Mouse (Mus musculus) heart, adult 18-20 months (tissue): ENCODE measurements around the gene Piwil4. TPM values are rescaled to one million over a fixed set of nuclear protein-coding genes. Genes with fewer than 3 reads are reported as not detected.
"Not testable (repeated sequence)": the region's sequence is repeated elsewhere in the genome, so short reads cannot be mapped to it uniquely, and the experiment has no call there.

ENCODE experiments used
- DNase-seq, 2 experiments: peaks; one replicate each; pipeline ENCODE4 v3.0.0; 2021 to 2022; ENCODE audit warnings: mixed read lengths in 1 of 2
- total RNA-seq, 2 experiments: library from RNA; stranded (reverse); gene quantifications; 2 replicates each; pipeline ENCODE4 v1.2.3; 2021

Piwil4 gene
- total RNA-seq, 2 experiments from 2014 or later = not detected

GRCm38 (mm10) chr9:14726005-14726404 is 14.5 kb downstream of the Piwil4 start:
- DNase-seq = no peak

- DNase-seq = no peak
Measured at GRCm38 (mm10) chr9:14724755-14725420, 15.6 kb downstream of the Piwil4 start.

- no peak for DNase-seq
Measured at GRCm38 (mm10) chr9:14721610-14722009, 18.9 kb downstream of the Piwil4 start.

GRCm38 (mm10) chr9:14720384-14720783 is 20.1 kb downstream of the Piwil4 start:
- DNase-seq = no peak

GRCm38 (mm10) chr9:14718332-14718691 is 22.2 kb downstream of the Piwil4 start:
- no peak for DNase-seq

GRCm38 (mm10) chr9:14717689-14718331 is 22.7 kb downstream of the Piwil4 start:
- DNase-seq = peak; percentile 49 to 65

- no peak for DNase-seq
Measured at GRCm38 (mm10) chr9:14715258-14715657, 25.3 kb downstream of the Piwil4 start.

- DNase-seq = no peak
Measured at GRCm38 (mm10) chr9:14710910-14711309, 29.6 kb downstream of the Piwil4 start.

- DNase-seq = no peak
Measured at GRCm38 (mm10) chr9:14705321-14706162, 35.0 kb downstream of the Piwil4 start.

GRCm38 (mm10) chr9:14700795-14701194 is 39.7 kb downstream of the Piwil4 start:
- DNase-seq = not testable (repeated sequence)

GRCm38 (mm10) chr9:14699288-14699640 is 41.3 kb downstream of the Piwil4 start:
- DNase-seq = no peak

- peak; percentile 85 to 96 for DNase-seq
Measured at GRCm38 (mm10) chr9:14698582-14699287, 41.8 kb downstream of the Piwil4 start.

- no peak for DNase-seq
Measured at GRCm38 (mm10) chr9:14697903-14698302, 42.6 kb downstream of the Piwil4 start.

GRCm38 (mm10) chr9:14689376-14690108 is 51.0 kb downstream of the Piwil4 start:
- DNase-seq = peak; percentile 53 to 66

- no peak for DNase-seq
Measured at GRCm38 (mm10) chr9:14684363-14684762, 56.2 kb downstream of the Piwil4 start.

GRCm38 (mm10) chr9:14682741-14683140 is 57.8 kb downstream of the Piwil4 start:
- no peak for DNase-seq

- DNase-seq = no peak
Measured at GRCm38 (mm10) chr9:14680584-14680983, 59.9 kb downstream of the Piwil4 start.

GRCm38 (mm10) chr9:14675707-14676691 is 64.5 kb downstream of the Piwil4 start:
- no peak for DNase-seq

- no peak for DNase-seq
Measured at GRCm38 (mm10) chr9:14674506-14674905, 66.0 kb downstream of the Piwil4 start.

- DNase-seq = no peak
Measured at GRCm38 (mm10) chr9:14673109-14673508, 67.4 kb downstream of the Piwil4 start.
